Mouse (Mus musculus) gastrocnemius, adult 2 months (tissue): ENCODE measurements around the gene E2f3. TPM values are rescaled to one million over a fixed set of nuclear protein-coding genes. Genes with fewer than 3 reads are reported as not detected.

Experiments
- DNase-seq: peaks from one replicate; pipeline ENCODE4 v3.0.0; 2022
- H3K27ac ChIP-seq: fragments of 200-600 bp; 2 replicates; pipeline ENCODE4 v1.8.1; 2022; ENCODE audit warnings: mild to moderate bottlenecking
- H3K4me3 ChIP-seq: fragments of 200-600 bp; 2 replicates; pipeline ENCODE4 v1.8.1; 2022; ENCODE audit warnings: mild to moderate bottlenecking, moderate library complexity
- CTCF ChIP-seq: fragments of 200-600 bp; IDR thresholded peaks from 2 replicates; pipeline ENCODE4 v1.8.1; 2022; ENCODE audit warnings: antibody characterized with exemption, mild to moderate bottlenecking, moderate library complexity
- intact Hi-C: fragments of 180-260 bp; cut with DNase I; formaldehyde crosslinking; loops from one replicate; pipeline ENCODE4 v1.15.1; 2025
- total RNA-seq, 2 experiments: library from RNA; stranded (reverse); gene quantifications; 2 replicates each; pipeline ENCODE4 v1.2.3; 2021

The E2f3 gene
- total RNA-seq, 2 experiments from 2014 or later, result 9.6 to 10.8 TPM

DNA sequence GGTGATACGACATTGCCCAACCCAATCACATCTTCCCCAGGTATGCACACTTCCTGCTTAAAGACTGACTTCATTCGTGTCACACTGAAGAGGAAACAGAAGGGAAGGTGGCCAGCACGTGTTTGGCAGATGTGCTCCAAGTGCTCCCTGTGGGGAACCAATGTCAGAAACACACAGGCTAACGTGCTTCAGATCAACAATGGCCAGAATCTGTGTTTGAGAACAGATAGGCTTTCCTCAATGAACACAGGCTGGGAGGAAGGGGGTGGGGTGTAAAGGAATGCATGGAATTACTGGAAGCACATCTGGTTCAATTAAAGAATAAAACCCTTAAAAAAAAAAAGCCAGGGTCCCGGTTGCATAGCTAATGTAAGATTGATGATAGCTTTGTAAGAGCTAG is 15.2 kb upstream of the E2f3 start:
- no peak overlapping the region for H3K4me3 ChIP-seq
- no peak overlapping the region for H3K27ac ChIP-seq
- no peak for DNase-seq
- intact Hi-C loops, result no loop called here
- TF ChIP-seq CTCF, result no peak

GRCm38 (mm10) chr13:29987956-29988355 is 2.1 kb upstream of the E2f3 start:
- H3K27ac ChIP-seq, result no peak overlapping the region
- H3K4me3 ChIP-seq, result no peak overlapping the region
- DNase-seq, result no peak
- intact Hi-C loops, result loop anchor here (2.0 to 10.0 kb wide), 4 partner anchors 59 to 247 kb away; partner anchors contain the start of gene Cdkal1
- no peak for TF ChIP-seq CTCF

- TF ChIP-seq CTCF, result no peak
- H3K4me3 ChIP-seq, result peak overlapping the region; percentile 74
- peak overlapping the region; percentile 92 for H3K27ac ChIP-seq
- intact Hi-C loops, result loop anchor here (2.0 to 10.0 kb wide), 4 partner anchors 61 to 248 kb away; partner anchors contain the start of gene Cdkal1
- no peak for DNase-seq
These were observed 875 bp upstream of the E2f3 start for GRCm38 (mm10) chr13:29986756-29987120.

DNA sequence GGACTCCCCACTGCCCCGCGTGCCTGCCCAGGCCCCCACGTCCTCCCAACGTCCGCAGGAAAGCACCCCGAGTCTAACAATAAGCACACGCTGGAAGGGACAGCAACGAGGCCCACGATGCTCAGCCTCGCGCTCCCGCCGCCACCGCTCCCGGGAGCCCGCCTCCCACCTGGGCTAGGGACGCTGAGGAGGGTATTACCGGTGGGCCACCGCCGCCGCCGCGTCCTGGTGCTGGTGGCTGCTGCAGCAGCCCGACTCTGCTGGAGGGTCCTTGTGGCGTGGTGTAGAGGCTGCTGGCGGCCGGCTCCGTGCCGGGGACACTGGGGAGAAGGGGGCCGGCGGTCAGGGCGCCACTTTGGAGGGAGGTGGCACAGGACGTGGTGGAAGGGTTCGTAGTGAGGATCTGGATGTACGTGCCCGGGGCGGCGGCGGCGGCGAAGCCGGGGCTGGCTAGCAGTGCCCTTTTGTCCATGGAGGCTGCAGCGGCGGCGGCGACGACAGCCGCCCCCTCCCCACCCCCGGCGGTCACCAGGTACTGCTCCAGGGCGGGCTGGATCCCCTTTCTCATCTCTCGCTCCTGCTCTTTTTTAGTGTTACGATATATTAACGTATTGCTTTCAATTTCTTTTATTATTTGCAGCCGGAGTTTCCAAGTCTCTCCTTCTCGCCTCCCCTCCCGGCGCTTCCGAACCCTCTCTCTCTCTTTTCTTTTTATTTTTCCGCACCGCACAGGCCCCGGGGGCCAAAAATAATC is 585 bp downstream of the E2f3 start:
- peak; percentile 51 for DNase-seq
- TF ChIP-seq CTCF, result no peak
- Histone ChIP-seq H3K4me3 (peak overlapping the region; percentile 96), H3K27ac (peak overlapping the region; percentile 92)
- intact Hi-C loops, result loop anchor here (5.0 to 10.0 kb wide), 2 partner anchors 62 to 250 kb away; no protein-coding TSS in a partner anchor

DNA sequence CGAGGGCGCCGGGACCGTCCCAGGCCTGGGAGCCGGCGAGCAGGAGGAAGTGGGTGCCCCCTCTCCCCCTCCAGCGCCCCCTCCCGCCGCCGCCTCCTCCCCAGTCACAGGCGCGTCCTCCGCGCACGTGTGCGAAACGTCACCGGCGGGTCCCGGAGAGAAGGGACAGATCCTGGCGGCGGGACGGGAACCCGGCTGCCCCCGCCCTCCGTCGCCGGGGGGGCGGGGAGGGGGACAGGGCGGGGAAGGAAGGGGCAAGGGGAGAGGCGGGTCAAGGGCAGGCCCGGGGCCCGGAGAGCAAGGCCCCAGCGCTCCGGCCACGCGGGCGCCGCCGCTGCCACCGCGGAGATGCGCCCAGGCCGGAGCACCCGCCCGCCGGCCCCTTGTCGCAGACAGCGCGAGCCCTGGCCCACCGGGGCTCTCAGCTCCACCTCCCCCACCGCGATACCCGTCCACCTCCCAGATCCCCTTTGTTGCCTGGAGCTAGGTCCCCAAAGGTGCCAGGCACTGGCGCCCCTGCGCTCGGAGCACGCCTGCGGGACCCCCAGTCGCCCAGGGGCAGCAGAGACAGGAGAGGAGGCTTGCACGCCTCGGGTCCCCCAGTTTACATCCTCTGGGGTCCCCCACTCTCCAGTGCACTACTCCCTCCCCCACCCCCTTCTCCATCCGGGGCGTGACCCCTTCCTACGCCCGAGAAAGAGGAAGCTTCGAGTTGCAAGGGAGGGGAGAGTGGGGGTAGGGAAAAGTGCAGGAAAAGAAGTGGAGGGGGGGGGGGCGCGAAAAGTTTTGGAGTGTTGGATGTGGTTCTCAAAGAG is 1.4 kb downstream of the E2f3 start:
- DNase-seq, result peak; percentile 89
- peak overlapping the region; percentile 96 for H3K4me3 ChIP-seq
- TF ChIP-seq CTCF, result peak; percentile 32
- intact Hi-C loops, result loop anchor here (5.0 to 10.0 kb wide), 2 partner anchors 63 to 250 kb away; no protein-coding TSS in a partner anchor
- peak overlapping the region; percentile 92 for H3K27ac ChIP-seq

GRCm38 (mm10) chr13:29983523-29984191 is 2.2 kb downstream of the E2f3 start:
- TF ChIP-seq CTCF, result no peak
- DNase-seq, result no peak
- intact Hi-C loops, result loop anchor here (10.0 kb wide), 1 partner anchor 251 kb away; no protein-coding TSS in a partner anchor
- H3K27ac ChIP-seq, result peak overlapping the region; percentile 92
- H3K4me3 ChIP-seq, result peak overlapping the region; percentile 96

DNA sequence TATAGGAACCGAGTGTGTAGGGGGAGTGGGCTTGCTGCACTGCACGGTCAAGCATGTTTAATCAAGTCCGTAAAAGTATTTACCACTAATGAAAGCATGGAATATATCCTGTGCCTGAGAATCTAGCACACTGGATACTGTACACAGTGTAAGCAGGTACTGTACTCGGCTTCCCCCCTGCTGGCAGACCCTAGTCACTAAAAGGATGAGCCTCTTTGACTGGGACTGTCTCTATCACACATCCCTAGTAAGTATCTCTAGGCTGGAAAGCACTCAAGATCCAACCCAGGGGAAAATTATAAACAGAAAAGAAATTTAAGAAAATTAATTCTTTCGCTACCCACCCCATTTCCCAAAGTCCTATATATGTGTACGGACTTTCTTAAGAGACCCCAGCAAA is 2.8 kb downstream of the E2f3 start:
- intact Hi-C loops, result loop anchor here (10.0 kb wide), 1 partner anchor 252 kb away; no protein-coding TSS in a partner anchor
- peak; percentile 32 for TF ChIP-seq CTCF
- no peak for DNase-seq
- H3K27ac ChIP-seq, result peak overlapping the region; percentile 92
- peak overlapping the region; percentile 96 for H3K4me3 ChIP-seq

DNA sequence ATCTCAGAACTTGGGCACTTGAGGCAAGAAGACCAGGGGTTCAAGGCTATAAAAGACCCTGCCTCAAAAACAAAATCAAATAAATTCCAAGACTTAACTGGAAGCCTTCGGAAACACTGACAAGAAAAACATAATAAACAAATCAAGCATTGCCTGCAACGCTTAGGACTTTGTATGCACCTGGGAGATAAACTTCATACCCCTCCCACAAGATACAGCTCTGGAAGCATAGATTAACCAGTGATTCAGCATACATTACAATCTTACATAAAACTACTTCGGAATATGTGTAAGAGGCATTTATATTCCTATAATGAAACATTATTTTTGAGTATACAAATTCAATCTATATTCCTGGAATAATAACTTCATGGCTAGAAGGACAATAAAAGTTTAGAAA is 3.5 kb downstream of the E2f3 start:
- peak overlapping the region; percentile 43; the same call in 1 of the 2 replicates for H3K27ac ChIP-seq
- intact Hi-C loops, result loop anchor here (10.0 kb wide), 1 partner anchor 252 kb away; no protein-coding TSS in a partner anchor
- TF ChIP-seq CTCF, result no peak
- no peak overlapping the region; the same call in 1 of the 2 replicates for H3K4me3 ChIP-seq
- no peak for DNase-seq

- peak overlapping the region; percentile 86 for H3K27ac ChIP-seq
- peak; percentile 32 for DNase-seq
- H3K4me3 ChIP-seq, result peak overlapping the region; percentile 49
- intact Hi-C loops, result loop anchor here (10.0 kb wide), 1 partner anchor 566 kb away; the partner anchor contains the start of gene Uqcrfs1
- TF ChIP-seq CTCF, result no peak
These were observed 6.7 kb downstream of the E2f3 start for GRCm38 (mm10) chr13:29979140-29979564.

- TF ChIP-seq CTCF, result no peak
- intact Hi-C loops, result loop anchor here (10.0 kb wide), 1 partner anchor 567 kb away; the partner anchor contains the start of gene Uqcrfs1
- Histone ChIP-seq H3K27ac (0 out of 2 replicates have a peak overlapping the region, but pooled peaks have one; percentile 12), H3K4me3 (no peak overlapping the region)
- DNase-seq, result no peak
These were observed 8.5 kb downstream of the E2f3 start for GRCm38 (mm10) chr13:29977358-29977757.

DNA sequence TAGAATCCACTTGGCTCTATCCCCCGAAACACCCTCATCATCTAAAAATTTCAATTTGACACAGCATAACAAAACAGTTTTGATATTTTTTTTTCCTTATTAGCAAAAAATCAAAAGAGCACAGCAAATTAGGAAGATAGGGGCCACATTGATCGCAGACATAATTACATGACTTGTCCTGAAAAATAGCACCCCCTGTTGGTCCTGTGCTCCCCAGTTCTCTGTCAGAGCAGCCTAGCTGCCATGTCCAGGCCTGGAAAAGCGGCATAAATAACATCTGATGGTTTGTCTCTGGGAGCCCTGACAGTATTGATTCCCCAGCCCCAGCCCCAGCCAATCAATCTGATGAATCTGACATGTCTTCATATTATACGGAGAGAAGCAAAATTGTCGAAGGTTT is 11.8 kb downstream of the E2f3 start:
- DNase-seq, result no peak
- Histone ChIP-seq H3K4me3 (no peak overlapping the region), H3K27ac (peak overlapping the region; percentile 74)
- intact Hi-C loops, result loop anchor here (5.0 to 10.0 kb wide), 2 partner anchors 37 to 571 kb away; partner anchors contain the start of gene Uqcrfs1
- TF ChIP-seq CTCF, result peak; percentile 46

- intact Hi-C loops, result loop anchor here (5.0 to 10.0 kb wide), 2 partner anchors 36 to 571 kb away; partner anchors contain the start of gene Uqcrfs1
- peak; percentile 54 for DNase-seq
- peak overlapping the region; percentile 74 for H3K27ac ChIP-seq
- TF ChIP-seq CTCF, result no peak
- H3K4me3 ChIP-seq, result no peak overlapping the region
These were observed 12.3 kb downstream of the E2f3 start for GRCm38 (mm10) chr13:29973610-29974009.
